Mouse (Mus musculus) lung, postnatal 0 days (tissue): Measurements from ENCODE around the gene Zfp511.

Experiments
- CTCF ChIP-seq: IDR thresholded peaks from 2 replicates; pipeline ENCODE4 v1.5.1; 2016; ENCODE audit warnings: antibody characterized with exemption, mild to moderate bottlenecking
- EP300 ChIP-seq: IDR thresholded peaks from 2 replicates; pipeline ENCODE4 v1.6.1; 2016; ENCODE audit warnings: antibody characterized with exemption, mild to moderate bottlenecking, control low read depth

- no peak for TF ChIP-seq CTCF
- no peak for TF ChIP-seq EP300
Measured at GRCm38 (mm10) chr7:140070042-140070711, 34.0 kb downstream of the Zfp511 start.
